Mouse (Mus musculus) cerebellum, adult 8-10 months (tissue): Measurements from ENCODE around the gene Gm3642.
A peak's percentile ranks its signal among the peaks of the same experiment; 100 is the strongest.
"Not testable (repeated sequence)": the region's sequence is repeated elsewhere in the genome, so short reads cannot be mapped to it uniquely, and the experiment has no call there.

Experiments
- DNase-seq: peaks from one replicate; pipeline ENCODE4 v3.0.0; 2022

The Gm3642 gene

GRCm38 (mm10) chr14:6840211-6840610 lies at the start of gene Gm3642:
Gm3642 (minus strand) TSS chr14:6840311.
- not testable (repeated sequence) for DNase-seq

DNA sequence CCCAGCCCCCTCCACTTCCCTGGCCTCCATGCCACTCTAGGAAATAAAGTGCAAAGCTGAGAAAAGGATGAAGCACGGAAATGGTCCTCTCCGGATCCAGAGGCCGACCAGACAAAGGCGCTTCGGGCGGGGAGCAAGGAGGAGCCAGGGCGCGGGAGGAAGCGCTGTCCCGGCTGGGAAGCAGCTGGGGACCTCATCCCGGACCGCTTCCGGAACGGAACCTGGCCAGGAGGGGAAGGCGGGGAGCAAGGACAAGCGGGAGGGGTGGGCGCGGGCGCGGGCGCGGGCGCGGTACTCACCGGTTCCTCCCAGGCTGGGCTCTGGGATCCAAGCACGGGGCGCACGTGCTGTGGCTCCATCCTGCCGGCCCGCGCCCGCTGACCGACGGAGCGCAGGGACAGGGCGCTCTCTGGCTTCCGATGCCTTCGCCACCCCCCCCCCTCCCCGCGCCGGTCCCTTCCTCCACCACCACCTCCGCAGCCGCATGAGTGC lies 49.5 kb upstream of the Gm3642 start, which contains the start of gene Gm3667:
TSS of gene Gm3667 (minus strand) at position 442 of the 492 bp plus-strand sequence.
- DNase-seq, result not testable (repeated sequence)

GRCm38 (mm10) chr14:6888811-6889210 lies 48.7 kb upstream of the Gm3642 start:
- peak; percentile 18 for DNase-seq

GRCm38 (mm10) chr14:6823297-6823696 lies 16.8 kb downstream of the Gm3642 start:
- not testable (repeated sequence) for DNase-seq
